Mouse (Mus musculus) intestine, embryonic 14.5 days (tissue): ENCODE measurements around the gene Krtdap. TPM values are rescaled to one million over a fixed set of nuclear protein-coding genes. Genes with fewer than 3 reads are reported as not detected.

Experiments
- ATAC-seq: fragments of 200-750 bp; cut with Nextera tagmentation; replicated peaks from 2 replicates; pipeline ENCODE4 v1.8.0; 2017; ENCODE audit warnings: low read depth, moderate number of reproducible peaks, moderate TSS enrichment, moderate library complexity; ENCODE audit not compliant: low FRiP score, low TSS enrichment
- DNase-seq: peaks from one replicate; pipeline ENCODE4 v3.0.0-alpha.2; 2018; ENCODE audit warnings: low spot score
- H3K27ac ChIP-seq: fragments of 300-500 bp; sonication (generic); 2 replicates; pipeline ENCODE4 v1.5.1; 2014; ENCODE audit warnings: low read depth, mild to moderate bottlenecking, control low read depth
- H3K27me3 ChIP-seq: fragments of 300-500 bp; sonication (generic); replicated peaks from 2 replicates; pipeline ENCODE4 v1.6.1; 2014; ENCODE audit warnings: low read length, control low read depth; ENCODE audit not compliant: control insufficient read depth, insufficient read depth
- H3K36me3 ChIP-seq: fragments of 300-500 bp; sonication (generic); 2 replicates; pipeline ENCODE4 v1.6.1; 2014; ENCODE audit warnings: low read length, control low read depth; ENCODE audit not compliant: control insufficient read depth, insufficient read depth
- H3K4me1 ChIP-seq: fragments of 300-500 bp; sonication (generic); replicated peaks from 2 replicates; pipeline ENCODE4 v1.6.1; 2014; ENCODE audit warnings: low read length, control low read depth, mixed read lengths; ENCODE audit not compliant: control insufficient read depth, insufficient read depth
- H3K4me2 ChIP-seq: fragments of 300-500 bp; sonication (generic); 2 replicates; pipeline ENCODE4 v1.6.1; 2014; ENCODE audit warnings: low read length
- H3K4me3 ChIP-seq: fragments of 300-500 bp; sonication (generic); 2 replicates; pipeline ENCODE4 v1.5.1; 2014; ENCODE audit warnings: low read depth, low read length, control low read depth, mixed read lengths
- H3K9ac ChIP-seq: fragments of 300-500 bp; sonication (generic); 2 replicates; pipeline ENCODE4 v1.6.1; 2014; ENCODE audit warnings: mild to moderate bottlenecking, low read length
- H3K9me3 ChIP-seq: fragments of 300-500 bp; sonication (generic); 2 replicates; pipeline ENCODE4 v1.6.1; 2016; ENCODE audit warnings: low read length, control low read depth; ENCODE audit not compliant: control insufficient read depth
- WGBS: fragments of 180-500 bp; shearing (Covaris S2); extraction: QIAGEN DNeasy Blood & Tissue Kit; methylation state at CpG from one replicate; pipeline ENCODE4 v1.1.7; 2014; 5-methylcytosine and 5-hydroxymethylcytosine counted together
- polyA plus RNA-seq: library from polyadenylated mRNA; unstranded; fragments of >200 nt; fragmentation: Nextera tagmentation; extraction: Ambion mirVana; gene quantifications from 2 replicates; pipeline ENCODE4 v1.2.1, GENCODE M21; 2014

The Krtdap gene
- polyA plus RNA-seq, 1 experiment from 2014 or later = 0.80 TPM

DNA sequence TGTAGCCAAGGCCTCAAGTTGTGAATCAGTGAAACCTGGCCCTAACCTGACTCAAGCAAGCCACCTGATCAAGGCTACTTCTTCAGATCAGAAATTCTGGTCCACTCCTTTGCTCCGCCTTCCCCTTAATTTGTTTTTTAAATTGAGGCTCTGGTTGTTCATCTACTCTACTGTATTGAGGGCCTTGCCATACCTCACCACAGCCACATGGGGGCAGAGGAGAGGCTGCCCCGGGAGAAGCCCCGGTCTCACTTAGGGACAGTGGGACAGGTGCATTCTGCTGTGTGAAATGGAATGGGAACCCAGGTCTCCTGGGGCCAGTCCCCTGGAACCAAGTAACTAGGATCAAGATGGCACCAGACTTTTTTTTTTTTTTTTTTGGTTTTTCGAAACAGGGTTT lies 5.9 kb upstream of the Krtdap start:
- ATAC-seq = no peak
- no peaks in the 10 kb centered on the region for H3K36me3 ChIP-seq
- H3K9ac ChIP-seq = no peak overlapping the region
- H3K4me3 ChIP-seq = no peak overlapping the region
- H3K27me3 ChIP-seq = no peaks in the 10 kb centered on the region
- H3K4me1 ChIP-seq = no peaks in the 10 kb centered on the region
- no peak overlapping the region for H3K27ac ChIP-seq
- no peak for DNase-seq
- H3K4me2 ChIP-seq = no peak overlapping the region
- 70% methylated on average over 4 of the region's 4 CpGs for WGBS
- H3K9me3 ChIP-seq = no peaks in the 10 kb centered on the region

DNA sequence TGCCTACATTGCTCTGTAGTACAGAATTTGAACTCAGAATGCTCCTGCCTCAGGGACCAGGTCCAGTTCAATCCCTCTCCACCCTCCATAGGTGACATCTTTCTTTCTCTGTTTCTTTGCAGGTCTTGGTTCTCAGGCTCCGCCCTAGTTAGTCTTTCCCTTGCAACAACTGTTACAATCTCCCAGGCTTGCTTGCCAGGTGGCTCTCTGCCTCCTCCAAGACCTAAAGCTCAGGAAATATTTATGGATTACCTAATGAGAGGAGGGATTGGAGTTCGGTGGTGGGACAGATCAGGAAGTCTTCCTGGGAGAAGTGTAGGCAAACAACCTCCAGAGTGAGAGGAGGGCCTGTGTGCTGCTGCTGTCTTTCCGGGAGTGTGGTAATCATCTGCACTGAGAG lies 5.0 kb upstream of the Krtdap start:
- DNase-seq (no peak), ATAC-seq (no peak)
- Histone ChIP-seq H3K4me1 (no peaks in the 10 kb centered on the region), H3K27me3 (no peaks in the 10 kb centered on the region), H3K4me3 (no peak overlapping the region), H3K9me3 (no peaks in the 10 kb centered on the region), H3K9ac (no peak overlapping the region), H3K4me2 (no peak overlapping the region), H3K36me3 (no peaks in the 10 kb centered on the region), H3K27ac (no peak overlapping the region)
- WGBS = 65% methylated on average over 3 of the region's 3 CpGs

DNA sequence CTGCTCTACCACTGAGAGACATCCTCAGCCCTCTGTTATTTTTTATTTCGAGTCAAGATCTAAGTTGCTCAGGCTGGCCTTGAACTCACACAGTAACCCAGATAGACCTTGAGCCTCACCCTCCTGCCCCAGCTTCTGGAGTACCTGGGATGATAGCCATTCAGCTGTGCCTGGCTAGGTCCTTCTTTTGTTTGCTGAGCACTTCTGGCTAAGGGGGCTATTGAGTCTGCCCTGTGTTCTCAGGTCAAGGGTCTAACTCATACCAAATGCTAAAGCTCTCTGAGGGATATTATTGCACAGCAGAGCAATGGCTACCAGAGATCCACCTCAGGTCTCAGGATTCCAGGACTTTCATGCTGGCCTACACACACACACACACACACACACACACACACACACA lies 2.5 kb upstream of the Krtdap start:
- no peak overlapping the region for H3K9ac ChIP-seq
- no peaks in the 10 kb centered on the region for H3K9me3 ChIP-seq
- no peaks in the 10 kb centered on the region for H3K4me1 ChIP-seq
- H3K27me3 ChIP-seq = no peaks in the 10 kb centered on the region
- H3K4me2 ChIP-seq = no peak overlapping the region
- ATAC-seq (no peak), DNase-seq (no peak)
- H3K27ac ChIP-seq = no peak overlapping the region
- H3K4me3 ChIP-seq = no peak overlapping the region
- WGBS = 57% methylated on average over 1 of the region's 1 CpGs
- no peaks in the 10 kb centered on the region for H3K36me3 ChIP-seq

DNA sequence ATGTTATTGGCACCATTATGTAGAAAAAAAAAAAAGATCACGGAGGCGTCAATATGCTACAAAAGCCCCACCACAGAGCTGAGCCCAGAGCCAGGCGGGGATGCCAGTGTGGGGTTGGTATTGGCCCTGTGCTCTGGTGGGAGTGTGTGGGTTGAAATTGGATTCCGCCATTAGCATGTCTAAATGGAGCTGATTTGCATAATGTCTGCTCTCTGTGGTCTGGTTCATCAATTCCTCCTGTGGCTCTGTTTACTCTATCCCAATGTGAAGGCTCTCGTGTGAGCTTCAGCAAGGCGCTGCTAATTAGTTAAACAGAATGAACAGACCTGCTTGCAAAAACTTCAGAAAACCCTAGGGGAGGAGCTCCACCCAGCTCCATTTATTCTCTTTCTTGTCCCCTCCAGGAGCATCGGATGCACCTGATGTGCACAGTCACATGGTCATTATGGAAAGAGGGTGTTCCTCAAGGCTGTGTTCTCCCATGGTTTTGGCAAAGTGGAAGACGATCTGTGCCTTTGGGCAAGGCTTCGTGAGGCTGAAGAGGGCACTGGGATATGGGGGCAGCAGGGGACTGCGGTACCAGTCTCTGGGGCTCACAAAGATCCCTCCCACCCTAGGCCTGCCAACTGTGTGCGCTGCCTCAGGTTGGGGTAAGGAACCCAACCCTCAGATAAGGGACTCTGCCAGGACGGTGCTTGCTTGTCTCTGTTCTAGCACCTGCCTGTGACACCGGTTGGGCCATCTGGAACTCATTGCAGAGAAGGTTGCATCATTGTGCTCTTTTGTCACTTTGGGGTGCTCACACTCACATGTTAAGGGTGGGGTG lies 1.8 kb upstream of the Krtdap start:
- Histone ChIP-seq H3K9me3 (no peaks in the 10 kb centered on the region), H3K27ac (no peak overlapping the region), H3K9ac (no peak overlapping the region), H3K4me3 (no peak overlapping the region), H3K4me2 (no peak overlapping the region), H3K36me3 (no peaks in the 10 kb centered on the region), H3K27me3 (no peaks in the 10 kb centered on the region), H3K4me1 (no peaks in the 10 kb centered on the region)
- WGBS = 67% methylated on average over 13 of the region's 13 CpGs
- DNase-seq (no peak), ATAC-seq (no peak)

DNA sequence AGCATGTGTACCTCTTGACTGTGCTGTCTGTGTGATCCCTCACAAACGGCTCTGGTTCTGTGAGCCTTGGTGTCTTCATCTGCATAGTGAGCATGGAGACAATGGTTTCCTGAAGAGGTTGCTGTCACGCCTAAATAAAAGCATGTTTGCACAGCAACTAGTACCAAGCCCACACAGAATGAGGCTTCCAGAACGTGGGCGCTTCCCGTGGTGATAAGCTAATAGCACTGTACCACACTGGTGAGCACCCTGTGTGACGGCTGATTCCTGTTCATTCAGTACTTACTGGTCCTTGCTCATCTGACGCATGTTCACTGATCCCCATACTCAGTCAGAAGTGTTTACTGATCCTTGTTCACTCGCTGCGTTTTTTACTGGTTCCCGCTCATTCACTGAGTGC lies 2.4 kb downstream of the Krtdap start:
- Histone ChIP-seq H3K4me2 (no peak overlapping the region), H3K4me3 (no peak overlapping the region), H3K9me3 (no peaks in the 10 kb centered on the region), H3K4me1 (no peaks in the 10 kb centered on the region), H3K9ac (no peak overlapping the region), H3K36me3 (no peaks in the 10 kb centered on the region), H3K27me3 (no peaks in the 10 kb centered on the region), H3K27ac (no peak overlapping the region)
- no peak for DNase-seq
- ATAC-seq = no peak
- 77% methylated on average over 10 of the region's 10 CpGs for WGBS

DNA sequence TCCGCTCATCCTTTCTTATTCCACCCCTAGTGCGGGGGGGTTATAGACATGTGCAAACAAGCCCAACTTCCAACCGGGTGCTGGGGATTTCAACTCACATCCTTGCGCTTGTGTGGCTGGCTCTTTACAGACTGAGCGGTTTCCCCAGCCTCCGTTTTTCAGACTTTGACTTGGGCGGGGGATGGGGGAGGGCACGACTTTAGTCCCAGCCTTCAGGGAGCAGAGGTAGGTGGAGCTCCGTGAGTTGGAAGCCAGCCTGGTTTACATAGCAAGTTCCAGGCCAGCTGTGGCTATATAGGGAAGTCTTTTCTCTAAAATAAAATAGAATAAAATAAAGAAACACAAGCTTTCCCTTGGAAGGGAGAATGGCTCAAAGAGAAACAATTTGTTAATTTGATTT lies 4.2 kb downstream of the Krtdap start:
- DNase-seq (no peak), ATAC-seq (0 out of 2 replicates have a peak, but pooled peaks have one; percentile 19)
- no peaks in the 10 kb centered on the region for H3K27me3 ChIP-seq
- H3K4me3 ChIP-seq = no peak overlapping the region
- no peaks in the 10 kb centered on the region for H3K36me3 ChIP-seq
- WGBS = 19% methylated on average over 9 of the region's 9 CpGs
- H3K4me1 ChIP-seq = no peaks in the 10 kb centered on the region
- no peak overlapping the region for H3K4me2 ChIP-seq
- no peak overlapping the region for H3K27ac ChIP-seq
- no peaks in the 10 kb centered on the region for H3K9me3 ChIP-seq
- no peak overlapping the region for H3K9ac ChIP-seq

DNA sequence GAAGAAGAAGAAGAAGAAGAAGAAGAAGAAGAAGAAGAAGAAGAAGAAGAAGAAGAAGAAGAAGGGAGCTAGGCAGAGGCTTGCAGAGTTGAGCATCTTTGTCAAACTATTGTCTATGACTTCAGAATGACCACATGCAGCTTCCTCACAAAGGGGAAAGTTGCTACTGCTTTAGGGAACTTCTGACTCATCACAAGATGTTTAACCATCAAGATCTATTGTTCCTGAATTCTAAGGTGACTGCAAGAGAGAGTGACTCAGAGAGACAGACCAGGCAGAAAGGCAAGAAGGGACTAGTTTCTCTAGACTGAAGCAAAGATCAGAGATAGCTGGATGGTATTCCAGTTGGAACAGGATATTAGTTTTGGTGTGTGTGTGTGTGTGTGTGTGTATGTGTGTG lies 7.2 kb downstream of the Krtdap start:
- no peaks in the 10 kb centered on the region for H3K27me3 ChIP-seq
- DNase-seq (no peak), ATAC-seq (no peak)
- no peaks in the 10 kb centered on the region for H3K4me1 ChIP-seq
- no peak overlapping the region for H3K4me3 ChIP-seq
- H3K4me2 ChIP-seq = no peak overlapping the region
- H3K36me3 ChIP-seq = no peaks in the 10 kb centered on the region
- H3K27ac ChIP-seq = no peak overlapping the region
- H3K9me3 ChIP-seq = no peaks in the 10 kb centered on the region
- no peak overlapping the region for H3K9ac ChIP-seq

DNA sequence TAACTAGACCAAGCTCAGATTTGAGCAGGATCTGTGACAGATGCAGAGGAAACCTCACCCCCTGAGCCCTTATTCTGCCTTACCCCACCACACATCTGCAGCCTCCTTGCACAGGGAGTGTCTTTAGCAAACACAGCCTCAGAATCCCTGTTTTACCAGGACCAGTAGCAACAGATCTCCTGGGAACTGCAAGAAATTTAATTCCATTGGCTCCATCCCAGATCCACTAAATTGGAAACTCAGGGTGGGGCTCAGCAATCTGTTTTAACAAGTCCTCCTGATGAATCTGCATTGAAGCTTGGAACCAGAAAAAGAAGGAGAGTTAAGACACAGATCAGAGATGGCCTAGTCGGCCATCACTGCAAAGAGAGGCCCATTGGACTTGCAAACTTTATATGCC lies 9.1 kb downstream of the Krtdap start:
- no peaks in the 10 kb centered on the region for H3K27me3 ChIP-seq
- no peak overlapping the region for H3K4me2 ChIP-seq
- no peak overlapping the region for H3K9ac ChIP-seq
- H3K4me1 ChIP-seq = no peaks in the 10 kb centered on the region
- 75% methylated on average over 1 of the region's 1 CpGs for WGBS
- no peak overlapping the region for H3K4me3 ChIP-seq
- DNase-seq (no peak), ATAC-seq (no peak)
- H3K9me3 ChIP-seq = peaks cover 8% of the 10 kb centered on the region
- no peak overlapping the region for H3K27ac ChIP-seq
- no peaks in the 10 kb centered on the region for H3K36me3 ChIP-seq

DNA sequence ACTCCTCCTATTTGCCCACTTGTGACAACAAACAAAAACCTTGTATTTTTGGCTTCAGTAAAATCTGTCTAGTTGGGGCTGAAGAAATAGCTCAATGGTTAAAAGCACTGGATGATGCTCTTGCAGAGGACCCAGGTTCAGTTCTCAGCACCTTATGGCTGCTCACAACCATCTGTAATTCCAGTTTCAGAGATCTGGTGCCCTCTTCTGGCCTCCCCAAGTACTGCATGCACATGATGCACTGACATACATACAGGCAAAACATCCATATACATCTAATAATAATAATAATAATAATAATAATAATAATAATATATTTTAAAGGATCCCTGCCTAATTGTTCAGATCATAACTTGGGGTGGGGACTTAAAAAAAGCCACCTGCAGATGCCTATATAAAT lies 13.0 kb downstream of the Krtdap start:
- no peak overlapping the region for H3K4me2 ChIP-seq
- no peak overlapping the region for H3K9ac ChIP-seq
- no peaks in the 10 kb centered on the region for H3K36me3 ChIP-seq
- H3K9me3 ChIP-seq = peaks cover 12% of the 10 kb centered on the region
- DNase-seq = no peak
- H3K27ac ChIP-seq = no peak overlapping the region
- no peaks in the 10 kb centered on the region for H3K4me1 ChIP-seq
- ATAC-seq = no peak
- H3K27me3 ChIP-seq = no peaks in the 10 kb centered on the region
- H3K4me3 ChIP-seq = no peak overlapping the region
